Mouse (Mus musculus): ENCODE data around the gene Xrcc5. TPM values are rescaled to one million over a fixed set of nuclear protein-coding genes. Genes with fewer than 3 reads are reported as not detected.

The Xrcc5 gene
- polyA plus RNA-seq, 1 experiment = 87.5 TPM

DNA sequence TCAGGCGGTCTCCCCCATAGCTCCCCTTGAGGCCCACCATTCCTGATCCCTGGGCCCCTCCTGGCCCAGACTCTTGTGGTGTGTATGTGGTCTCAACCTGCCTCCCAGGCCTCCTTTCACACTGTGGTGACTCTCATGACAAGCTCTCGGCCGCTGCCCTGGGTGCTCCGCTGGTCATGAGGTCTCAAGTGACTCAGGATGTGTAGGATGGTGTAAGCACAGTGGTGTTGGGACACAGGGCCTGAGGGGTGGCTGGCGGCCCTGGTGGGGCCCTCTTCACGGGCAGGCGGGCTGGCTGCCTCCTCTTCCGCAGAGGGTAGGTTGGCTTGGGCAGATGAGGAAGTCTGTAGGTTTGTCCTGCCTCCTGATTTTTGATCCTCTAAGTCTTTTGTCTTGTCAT is 121.3 kb downstream of the Xrcc5 start:
- no peak for TF ChIP-seq CTCF (IDR thresholded peaks at IDR 0.05; ENCODE audit: low read depth, low read length)
- no peak for TF ChIP-seq EP300 (IDR thresholded peaks at IDR 0.05; ENCODE audit: insufficient read depth, low read depth, low read length)
- TF ChIP-seq POLR2A (IDR thresholded peaks at IDR 0.05; ENCODE audit: insufficient read depth, low read length) = no peak

DNA sequence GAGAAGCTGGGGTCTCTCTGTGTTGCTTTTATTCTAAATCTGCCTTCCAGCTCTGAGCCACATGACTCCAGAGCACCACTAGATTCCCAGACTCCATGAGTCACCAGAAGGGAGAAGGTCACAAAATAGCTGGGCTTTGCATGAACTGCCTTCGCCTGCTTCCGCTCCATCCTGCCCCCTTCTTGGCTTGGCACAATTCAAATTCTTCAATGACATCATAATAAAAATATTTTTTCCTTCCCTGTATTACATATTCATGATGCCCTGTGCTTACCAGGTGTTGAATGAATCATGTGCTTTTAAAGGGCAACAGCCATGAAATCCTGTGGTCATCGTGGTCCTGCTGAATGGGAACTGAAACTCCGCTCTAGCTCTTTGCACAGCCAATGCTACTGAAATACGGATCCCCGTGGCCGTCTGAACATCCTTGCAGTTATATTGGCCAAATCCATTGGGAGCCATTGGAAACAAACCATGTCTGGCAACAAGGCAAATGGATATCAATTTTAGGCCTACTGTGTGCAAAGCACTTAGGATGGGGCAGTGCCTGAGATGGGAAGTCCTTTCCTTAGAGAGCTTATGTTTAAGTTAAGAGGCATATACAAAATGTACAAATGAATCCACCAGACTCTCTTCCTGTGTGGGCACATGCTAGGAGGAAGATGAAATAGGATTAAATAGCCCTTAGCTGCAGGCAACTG is 122.0 kb downstream of the Xrcc5 start:
- no peaks in the 10 kb centered on the region for H3K9me3 ChIP-seq (replicated peaks; ENCODE audit: control insufficient read depth, insufficient read depth, low read length, poor library complexity, severe bottlenecking)
- no peak for TF ChIP-seq CTCF (IDR thresholded peaks at IDR 0.05; ENCODE audit: low read depth, low read length)
- no peak for TF ChIP-seq POLR2A (IDR thresholded peaks at IDR 0.05; ENCODE audit: insufficient read depth, low read length)
- no peak for TF ChIP-seq EP300 (IDR thresholded peaks at IDR 0.05; ENCODE audit: insufficient read depth, low read depth, low read length)
- no peak overlapping the region for H3K27ac ChIP-seq (ENCODE audit: insufficient read depth, low read length)
- no peak overlapping the region for H3K9ac ChIP-seq (ENCODE audit: low read depth, poor library complexity, severe bottlenecking)
- H3K36me3 ChIP-seq (ENCODE audit: control insufficient read depth, insufficient read depth, low read length, poor library complexity, severe bottlenecking) = no peaks in the 10 kb centered on the region
- H3K4me1 ChIP-seq (ENCODE audit: control insufficient read depth, insufficient read depth, low read length) = no peaks in the 10 kb centered on the region
- H3K27me3 ChIP-seq (ENCODE audit: control insufficient read depth, insufficient read depth, low read length, poor library complexity, severe bottlenecking) = no peaks in the 10 kb centered on the region
- no peak overlapping the region for H3K4me3 ChIP-seq (ENCODE audit: low read depth, low read length)

More for the DNA sequence above, 121.3 kb downstream of the Xrcc5 start:
- Histone ChIP-seq H3K9ac (ENCODE audit: low read depth, poor library complexity, severe bottlenecking) (no peak overlapping the region), H3K4me3 (ENCODE audit: low read depth, low read length) (no peak overlapping the region), H3K9me3 (replicated peaks; ENCODE audit: control insufficient read depth, insufficient read depth, low read length, poor library complexity, severe bottlenecking) (no peaks in the 10 kb centered on the region), H3K27me3 (ENCODE audit: control insufficient read depth, insufficient read depth, low read length, poor library complexity, severe bottlenecking) (no peaks in the 10 kb centered on the region), H3K4me1 (ENCODE audit: control insufficient read depth, insufficient read depth, low read length) (no peaks in the 10 kb centered on the region), H3K36me3 (ENCODE audit: control insufficient read depth, insufficient read depth, low read length, poor library complexity, severe bottlenecking) (no peaks in the 10 kb centered on the region), H3K27ac (ENCODE audit: insufficient read depth, low read length) (no peak overlapping the region)

DNA sequence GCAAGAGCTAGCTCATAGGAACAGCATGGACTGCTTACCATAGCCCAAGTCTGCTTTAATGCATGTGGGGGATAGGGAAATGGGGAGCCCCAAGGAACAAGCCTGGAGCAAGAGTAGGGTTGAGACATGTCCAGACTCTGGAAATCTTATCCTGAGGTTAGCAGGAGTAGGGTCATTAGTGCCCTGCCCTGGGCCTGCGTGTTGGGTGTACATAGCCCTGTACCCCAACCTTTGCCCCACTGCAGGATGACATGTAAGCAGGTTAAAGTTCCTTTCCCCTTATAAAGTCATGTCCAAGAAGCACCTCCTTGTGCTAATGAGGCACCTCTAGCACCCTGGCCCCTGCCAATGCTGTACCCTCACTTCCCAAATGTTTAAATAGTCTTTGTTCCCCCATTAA is 125.4 kb downstream of the Xrcc5 start:
- Histone ChIP-seq H3K9ac (ENCODE audit: low read depth, poor library complexity, severe bottlenecking) (no peak overlapping the region), H3K27ac (ENCODE audit: insufficient read depth, low read length) (no peak overlapping the region), H3K9me3 (replicated peaks; ENCODE audit: control insufficient read depth, insufficient read depth, low read length, poor library complexity, severe bottlenecking) (no peaks in the 10 kb centered on the region), H3K27me3 (ENCODE audit: control insufficient read depth, insufficient read depth, low read length, poor library complexity, severe bottlenecking) (no peaks in the 10 kb centered on the region), H3K4me1 (ENCODE audit: control insufficient read depth, insufficient read depth, low read length) (no peaks in the 10 kb centered on the region), H3K4me3 (ENCODE audit: low read depth, low read length) (no peak overlapping the region), H3K36me3 (ENCODE audit: control insufficient read depth, insufficient read depth, low read length, poor library complexity, severe bottlenecking) (no peaks in the 10 kb centered on the region)
- no peak for TF ChIP-seq CTCF (IDR thresholded peaks at IDR 0.05; ENCODE audit: low read depth, low read length)
- no peak for TF ChIP-seq EP300 (IDR thresholded peaks at IDR 0.05; ENCODE audit: insufficient read depth, low read depth, low read length)
- no peak for TF ChIP-seq POLR2A (IDR thresholded peaks at IDR 0.05; ENCODE audit: insufficient read depth, low read length)

DNA sequence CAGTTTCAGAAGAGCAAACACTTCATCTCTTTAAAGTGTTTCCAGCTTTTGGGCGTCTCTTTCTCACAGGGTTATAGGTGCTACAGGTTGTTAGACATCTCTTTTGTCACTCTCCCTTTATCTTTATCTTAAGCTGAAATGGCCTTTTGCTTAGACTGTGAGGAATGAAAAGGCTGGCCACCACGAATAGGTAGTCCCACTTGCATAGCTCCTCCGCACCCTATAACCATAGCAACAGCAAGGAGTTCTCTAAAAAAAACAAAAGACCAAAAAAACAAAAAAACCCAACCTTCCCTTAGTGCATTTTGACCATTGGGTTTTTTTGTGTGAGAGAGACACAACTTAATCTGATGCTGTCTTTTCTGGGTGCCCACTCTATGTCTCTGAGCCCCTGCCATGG is 127.3 kb downstream of the Xrcc5 start:
- TF ChIP-seq CTCF (IDR thresholded peaks at IDR 0.05; ENCODE audit: low read depth, low read length) (no peak), EP300 (IDR thresholded peaks at IDR 0.05; ENCODE audit: insufficient read depth, low read depth, low read length) (no peak)
- H3K27me3 ChIP-seq (ENCODE audit: control insufficient read depth, insufficient read depth, low read length, poor library complexity, severe bottlenecking) = no peaks in the 10 kb centered on the region
- H3K27ac ChIP-seq (ENCODE audit: insufficient read depth, low read length) = no peak overlapping the region
- H3K9ac ChIP-seq (ENCODE audit: low read depth, poor library complexity, severe bottlenecking) = no peak overlapping the region
- no peaks in the 10 kb centered on the region for H3K9me3 ChIP-seq (replicated peaks; ENCODE audit: control insufficient read depth, insufficient read depth, low read length, poor library complexity, severe bottlenecking)
- no peaks in the 10 kb centered on the region for H3K36me3 ChIP-seq (ENCODE audit: control insufficient read depth, insufficient read depth, low read length, poor library complexity, severe bottlenecking)
- H3K4me3 ChIP-seq (ENCODE audit: low read depth, low read length) = no peak overlapping the region
- H3K4me1 ChIP-seq (ENCODE audit: control insufficient read depth, insufficient read depth, low read length) = no peaks in the 10 kb centered on the region

DNA sequence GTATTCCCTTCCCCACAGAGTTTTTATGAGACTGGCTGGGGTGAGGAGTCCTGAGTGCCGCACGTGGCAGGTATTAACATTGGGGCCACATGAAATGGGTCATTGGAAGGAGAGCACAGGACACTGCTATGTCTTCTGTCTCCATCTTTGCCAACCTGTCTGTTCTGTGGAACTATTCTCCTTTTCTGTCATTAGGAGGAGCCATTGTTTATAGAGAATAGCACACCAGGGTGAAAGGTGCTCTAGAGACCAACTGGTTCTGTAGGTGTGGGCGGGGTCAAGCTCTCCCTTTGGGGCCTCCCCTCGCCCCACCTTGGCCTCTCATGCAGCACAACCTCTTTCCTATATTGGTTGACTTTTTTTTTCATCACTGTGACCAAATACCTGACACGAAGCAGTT is 129.7 kb downstream of the Xrcc5 start:
- no peak overlapping the region for H3K9ac ChIP-seq (ENCODE audit: low read depth, poor library complexity, severe bottlenecking)
- H3K27me3 ChIP-seq (ENCODE audit: control insufficient read depth, insufficient read depth, low read length, poor library complexity, severe bottlenecking) = no peaks in the 10 kb centered on the region
- no peaks in the 10 kb centered on the region for H3K4me1 ChIP-seq (ENCODE audit: control insufficient read depth, insufficient read depth, low read length)
- TF ChIP-seq EP300 (IDR thresholded peaks at IDR 0.05; ENCODE audit: insufficient read depth, low read depth, low read length) (no peak), POLR2A (IDR thresholded peaks at IDR 0.05; ENCODE audit: insufficient read depth, low read length) (no peak), CTCF (IDR thresholded peaks at IDR 0.05; ENCODE audit: low read depth, low read length) (no peak)
- no peak overlapping the region for H3K27ac ChIP-seq (ENCODE audit: insufficient read depth, low read length)
- H3K36me3 ChIP-seq (ENCODE audit: control insufficient read depth, insufficient read depth, low read length, poor library complexity, severe bottlenecking) = no peaks in the 10 kb centered on the region
- no peaks in the 10 kb centered on the region for H3K9me3 ChIP-seq (replicated peaks; ENCODE audit: control insufficient read depth, insufficient read depth, low read length, poor library complexity, severe bottlenecking)
- no peak overlapping the region for H3K4me3 ChIP-seq (ENCODE audit: low read depth, low read length)

DNA sequence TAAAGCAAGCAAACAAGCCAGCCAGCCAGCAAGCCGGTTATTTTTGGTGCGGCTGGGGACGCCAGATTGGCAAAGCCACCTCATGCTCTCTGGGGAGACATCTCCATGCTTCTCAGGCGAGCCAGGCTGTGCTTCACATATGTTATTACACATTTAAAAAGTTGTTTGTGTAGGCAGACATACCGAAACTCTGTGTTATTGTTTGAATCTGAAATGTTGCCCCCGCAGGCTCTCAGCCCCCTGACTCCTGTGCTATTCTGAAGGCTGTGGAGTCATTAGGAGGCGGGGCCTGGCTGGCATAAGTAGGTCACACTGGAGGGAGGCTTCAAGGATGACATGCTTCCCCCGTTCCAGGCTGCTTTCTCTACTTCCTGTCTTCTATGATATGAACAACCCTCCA is 131.9 kb downstream of the Xrcc5 start:
- H3K9me3 ChIP-seq (replicated peaks; ENCODE audit: control insufficient read depth, insufficient read depth, low read length, poor library complexity, severe bottlenecking) = no peaks in the 10 kb centered on the region
- H3K4me3 ChIP-seq (ENCODE audit: low read depth, low read length) = no peak overlapping the region
- no peak overlapping the region for H3K9ac ChIP-seq (ENCODE audit: low read depth, poor library complexity, severe bottlenecking)
- no peaks in the 10 kb centered on the region for H3K27me3 ChIP-seq (ENCODE audit: control insufficient read depth, insufficient read depth, low read length, poor library complexity, severe bottlenecking)
- H3K36me3 ChIP-seq (ENCODE audit: control insufficient read depth, insufficient read depth, low read length, poor library complexity, severe bottlenecking) = no peaks in the 10 kb centered on the region
- H3K27ac ChIP-seq (ENCODE audit: insufficient read depth, low read length) = no peak overlapping the region
- no peaks in the 10 kb centered on the region for H3K4me1 ChIP-seq (ENCODE audit: control insufficient read depth, insufficient read depth, low read length)
- TF ChIP-seq POLR2A (IDR thresholded peaks at IDR 0.05; ENCODE audit: insufficient read depth, low read length) = no peak
- no peak for TF ChIP-seq CTCF (IDR thresholded peaks at IDR 0.05; ENCODE audit: low read depth, low read length)
- TF ChIP-seq EP300 (IDR thresholded peaks at IDR 0.05; ENCODE audit: insufficient read depth, low read depth, low read length) = no peak
